Mouse (Mus musculus) stomach, postnatal 0 days (tissue): ENCODE data around the gene Opcml. TPM values are rescaled to one million over a fixed set of nuclear protein-coding genes. Genes with fewer than 3 reads are reported as not detected.

Experiments
- ATAC-seq: fragments of 200-750 bp; cut with Nextera tagmentation; 2 replicates; pipeline ENCODE4 v1.8.0; 2017; ENCODE audit not compliant: low FRiP score, low TSS enrichment
- DNase-seq: peaks from one replicate; pipeline ENCODE4 v3.0.0-alpha.2; 2016; ENCODE audit warnings: low spot score
- H3K27ac ChIP-seq: fragments of 300-500 bp; sonication (generic); replicated peaks from 2 replicates; pipeline ENCODE4 v1.5.1; 2014; ENCODE audit warnings: mild to moderate bottlenecking, control low read depth
- H3K27me3 ChIP-seq: fragments of 300-500 bp; sonication (generic); 2 replicates; pipeline ENCODE4 v1.6.1; 2014; ENCODE audit warnings: low read length; ENCODE audit not compliant: control insufficient read depth, insufficient read depth
- H3K36me3 ChIP-seq: fragments of 300-500 bp; sonication (generic); 2 replicates; pipeline ENCODE4 v1.6.1; 2014; ENCODE audit warnings: low read length, mixed read lengths; ENCODE audit not compliant: control insufficient read depth, insufficient read depth
- H3K4me1 ChIP-seq: fragments of 300-500 bp; sonication (generic); replicated peaks from 2 replicates; pipeline ENCODE4 v1.6.1; 2014; ENCODE audit warnings: antibody characterized with exemption; ENCODE audit not compliant: control insufficient read depth, insufficient read depth
- H3K4me2 ChIP-seq: fragments of 300-500 bp; sonication (generic); replicated peaks from 2 replicates; pipeline ENCODE4 v1.6.1; 2014; ENCODE audit warnings: low read depth, mild to moderate bottlenecking, control low read depth, moderate library complexity
- H3K4me3 ChIP-seq: fragments of 300-500 bp; sonication (generic); 2 replicates; pipeline ENCODE4 v1.5.1; 2014; ENCODE audit warnings: low read depth, low read length, control low read depth
- H3K9ac ChIP-seq: fragments of 300-500 bp; sonication (generic); 2 replicates; pipeline ENCODE4 v1.6.1; 2014; ENCODE audit warnings: mild to moderate bottlenecking, low read length, control low read depth, mixed read lengths
- H3K9me3 ChIP-seq: fragments of 300-500 bp; sonication (generic); 2 replicates; pipeline ENCODE4 v1.6.1; 2016; ENCODE audit warnings: low read length; ENCODE audit not compliant: control insufficient read depth
- CTCF ChIP-seq: IDR thresholded peaks from 2 replicates; pipeline ENCODE4 v1.5.1; 2016; ENCODE audit warnings: antibody characterized with exemption, low read depth, mild to moderate bottlenecking, moderate library complexity
- EP300 ChIP-seq: optimal IDR thresholded peaks from 2 replicates; pipeline ENCODE3; 2016; ENCODE audit warnings: antibody characterized with exemption
- WGBS: fragments of 180-500 bp; shearing (Covaris S2); extraction: QIAGEN DNeasy Blood & Tissue Kit; methylation state at CpG from one replicate; pipeline ENCODE4 v1.1.7; 2014; 5-methylcytosine and 5-hydroxymethylcytosine counted together
- polyA plus RNA-seq: library from polyadenylated mRNA; unstranded; fragments of >200 nt; fragmentation: Nextera tagmentation; extraction: Ambion mirVana; gene quantifications from 2 replicates; pipeline ENCODE4 v1.2.1, GENCODE M21; 2015

Opcml gene
- polyA plus RNA-seq, 1 experiment from 2014 or later = 1.1 TPM

- H3K9me3 ChIP-seq = no peaks in the 10 kb centered on the region
- 85% methylated on average over 7 of the region's 7 CpGs for WGBS
- H3K36me3 ChIP-seq = no peaks in the 10 kb centered on the region
- H3K27me3 ChIP-seq = no peaks in the 10 kb centered on the region
- no peak overlapping the region for H3K9ac ChIP-seq
- no peak overlapping the region for H3K4me3 ChIP-seq
- H3K4me1 ChIP-seq = no peaks in the 10 kb centered on the region
- no peak overlapping the region for H3K27ac ChIP-seq
- no peak overlapping the region for H3K4me2 ChIP-seq
- no peak for TF ChIP-seq EP300
- TF ChIP-seq CTCF = no peak
- ATAC-seq (no peak), DNase-seq (no peak)
Measured at GRCm38 (mm10) chr9:27996536-27996935, 206.0 kb downstream of the Opcml start.

- DNase-seq (no peak), ATAC-seq (no peak)
- Histone ChIP-seq H3K9ac (no peak overlapping the region), H3K4me1 (no peaks in the 10 kb centered on the region), H3K9me3 (no peaks in the 10 kb centered on the region), H3K4me3 (no peak overlapping the region), H3K27ac (no peak overlapping the region), H3K4me2 (no peak overlapping the region), H3K36me3 (no peaks in the 10 kb centered on the region), H3K27me3 (no peaks in the 10 kb centered on the region)
- no peak for TF ChIP-seq CTCF
- TF ChIP-seq EP300 = no peak
- WGBS = 37% methylated on average over 4 of the region's 4 CpGs
Measured at GRCm38 (mm10) chr9:27998767-27999166, 208.2 kb downstream of the Opcml start.

- TF ChIP-seq EP300 = no peak
- TF ChIP-seq CTCF = no peak
- 77% methylated on average over 3 of the region's 3 CpGs for WGBS
- Histone ChIP-seq H3K4me2 (no peak overlapping the region), H3K27ac (no peak overlapping the region), H3K36me3 (no peaks in the 10 kb centered on the region), H3K9me3 (no peaks in the 10 kb centered on the region), H3K9ac (no peak overlapping the region), H3K4me1 (no peaks in the 10 kb centered on the region), H3K4me3 (no peak overlapping the region), H3K27me3 (no peaks in the 10 kb centered on the region)
- no peak for ATAC-seq
- DNase-seq = no peak
Measured at GRCm38 (mm10) chr9:28003131-28003530, 212.6 kb downstream of the Opcml start.

- TF ChIP-seq CTCF (no peak), EP300 (no peak)
- H3K9me3 ChIP-seq = no peaks in the 10 kb centered on the region
Measured at GRCm38 (mm10) chr9:28011483-28011882, 220.9 kb downstream of the Opcml start.

GRCm38 (mm10) chr9:28012664-28013063, 222.1 kb downstream of the Opcml start:
- Histone ChIP-seq H3K4me3 (no peak overlapping the region), H3K9ac (no peak overlapping the region), H3K27ac (no peak overlapping the region), H3K36me3 (no peaks in the 10 kb centered on the region), H3K9me3 (no peaks in the 10 kb centered on the region), H3K4me2 (no peak overlapping the region), H3K27me3 (no peaks in the 10 kb centered on the region), H3K4me1 (no peaks in the 10 kb centered on the region)
- WGBS = 51% methylated on average over 7 of the region's 7 CpGs
- TF ChIP-seq CTCF (no peak), EP300 (no peak)
- no peak for ATAC-seq
- no peak for DNase-seq

More at GRCm38 (mm10) chr9:28011483-28011882, 220.9 kb downstream of the Opcml start:
- no peak for ATAC-seq
- Histone ChIP-seq H3K4me3 (no peak overlapping the region), H3K27ac (no peak overlapping the region), H3K27me3 (no peaks in the 10 kb centered on the region), H3K36me3 (no peaks in the 10 kb centered on the region), H3K4me1 (no peaks in the 10 kb centered on the region), H3K4me2 (no peak overlapping the region), H3K9ac (no peak overlapping the region)
- DNase-seq = no peak
- 46% methylated on average over 8 of the region's 8 CpGs for WGBS

- no peak overlapping the region for H3K9ac ChIP-seq
- no peaks in the 10 kb centered on the region for H3K27me3 ChIP-seq
- no peaks in the 10 kb centered on the region for H3K9me3 ChIP-seq
- no peak for DNase-seq
- H3K36me3 ChIP-seq = no peaks in the 10 kb centered on the region
- H3K4me1 ChIP-seq = no peaks in the 10 kb centered on the region
- ATAC-seq = no peak
- no peak overlapping the region for H3K27ac ChIP-seq
- TF ChIP-seq CTCF (no peak), EP300 (no peak)
- 36% methylated on average over 3 of the region's 3 CpGs for WGBS
- H3K4me3 ChIP-seq = no peak overlapping the region
- H3K4me2 ChIP-seq = no peak overlapping the region
Measured at GRCm38 (mm10) chr9:28013192-28013591, 222.6 kb downstream of the Opcml start.
